Mouse (Mus musculus) embryonic fibroblast, embryonic 13.5 days (primary cell): ENCODE data around the gene Gm20521.

Experiments used
- CTCF ChIP-seq: IDR thresholded peaks from 2 replicates; pipeline ENCODE4 v1.5.1; 2011; ENCODE audit warnings: mild to moderate bottlenecking, control low read depth, low read length, moderate library complexity, borderline replicate concordance; ENCODE audit not compliant: insufficient read depth
- POLR2A ChIP-seq: IDR thresholded peaks from 2 replicates; pipeline ENCODE4 v1.6.1; 2011; ENCODE audit warnings: low read depth, mild to moderate bottlenecking, control low read depth, low read length, moderate library complexity

DNA sequence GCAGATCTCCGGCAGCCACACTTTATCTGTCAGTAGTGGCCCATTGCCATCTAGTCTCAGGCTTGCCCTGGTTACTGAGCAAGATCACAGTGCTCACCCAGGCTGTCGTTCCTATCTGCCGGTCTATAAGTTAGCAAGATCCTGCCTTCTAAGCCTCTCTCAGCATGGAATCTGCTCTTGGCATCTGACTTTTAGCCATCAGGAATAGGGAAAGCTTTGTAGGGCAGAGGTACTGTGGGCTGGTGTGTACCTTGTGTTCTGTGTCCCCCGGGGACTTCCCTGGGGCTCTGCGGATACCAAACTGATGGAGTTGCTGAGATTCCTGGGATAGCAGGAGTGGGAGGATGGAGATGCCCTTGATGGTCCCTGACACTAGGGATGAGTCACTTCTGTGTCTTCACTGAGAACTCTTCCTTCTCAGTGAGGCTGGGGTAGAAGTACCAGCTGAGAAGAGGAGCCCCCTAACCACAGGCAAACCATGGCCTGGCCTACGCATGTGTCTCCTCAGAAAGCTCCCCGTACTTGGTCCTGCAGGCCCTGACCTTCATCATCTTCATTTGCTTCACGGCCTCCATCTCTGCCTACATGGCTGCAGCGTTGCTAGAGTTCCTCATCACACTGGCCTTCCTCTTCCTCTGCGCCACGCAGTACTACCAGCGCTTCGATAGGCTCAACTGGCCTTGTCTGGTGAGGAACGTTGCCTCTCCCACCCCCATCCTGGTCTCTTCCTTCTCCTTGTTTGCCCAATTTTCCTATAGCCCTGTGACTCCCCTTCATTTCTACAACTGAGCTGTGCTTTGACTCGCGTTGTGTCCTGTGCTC lies 54.3 kb downstream of the Gm20521 start:
- TF ChIP-seq POLR2A, result no peak
- no peak for TF ChIP-seq CTCF
